Mouse (Mus musculus) heart, postnatal 25 days (tissue): Measurements from ENCODE around the gene Tbxas1. TPM values are rescaled to one million over a fixed set of nuclear protein-coding genes. Genes with fewer than 3 reads are reported as not detected.

Experiments
- DNase-seq: peaks from one replicate; pipeline ENCODE4 v3.0.0; 2022; ENCODE audit warnings: low spot score
- intact Hi-C: fragments of 180-260 bp; cut with DNase I; formaldehyde crosslinking; loops from one replicate; pipeline ENCODE4 v1.15.1; 2025
- total RNA-seq, 2 experiments: library from RNA; stranded (reverse); gene quantifications; 2 replicates each; pipeline ENCODE4 v1.2.3; 2021

The Tbxas1 gene
- total RNA-seq, 2 experiments from 2014 or later, result 1.8 to 2.0 TPM

GRCm38 (mm10) chr6:39019219-39019618 lies 144.0 kb downstream of the Tbxas1 start:
- DNase-seq, result no peak
- intact Hi-C loops, result no loop called here

- intact Hi-C loops, result no loop called here
Observed at GRCm38 (mm10) chr6:39021909-39022308, 146.7 kb downstream of the Tbxas1 start.

GRCm38 (mm10) chr6:39022461-39023181 lies 147.4 kb downstream of the Tbxas1 start:
- no peak for DNase-seq
- intact Hi-C loops, result no loop called here

More at GRCm38 (mm10) chr6:39021909-39022308, 146.7 kb downstream of the Tbxas1 start:
- no peak for DNase-seq

- DNase-seq, result no peak
- intact Hi-C loops, result no loop called here
Observed at GRCm38 (mm10) chr6:39024631-39025030, 149.4 kb downstream of the Tbxas1 start.

- no peak for DNase-seq
Observed at GRCm38 (mm10) chr6:39025038-39025437, 149.8 kb downstream of the Tbxas1 start.

GRCm38 (mm10) chr6:39030714-39031113 lies 155.5 kb downstream of the Tbxas1 start:
- DNase-seq, result no peak
- intact Hi-C loops, result no loop called here

More at GRCm38 (mm10) chr6:39025038-39025437, 149.8 kb downstream of the Tbxas1 start:
- intact Hi-C loops, result no loop called here

- no peak for DNase-seq
- intact Hi-C loops, result no loop called here
Observed at GRCm38 (mm10) chr6:39033676-39034075, 158.5 kb downstream of the Tbxas1 start.

- intact Hi-C loops, result no loop called here
- no peak for DNase-seq
Observed at GRCm38 (mm10) chr6:39035039-39035438, 159.8 kb downstream of the Tbxas1 start.

GRCm38 (mm10) chr6:39036204-39036603 lies 161.0 kb downstream of the Tbxas1 start:
- DNase-seq, result no peak
- intact Hi-C loops, result no loop called here

- intact Hi-C loops, result no loop called here
- no peak for DNase-seq
Observed at GRCm38 (mm10) chr6:39040451-39040850, 165.2 kb downstream of the Tbxas1 start.

GRCm38 (mm10) chr6:39049141-39049540 lies 173.9 kb downstream of the Tbxas1 start:
- intact Hi-C loops, result no loop called here
- no peak for DNase-seq

- intact Hi-C loops, result no loop called here
- no peak for DNase-seq
Observed at GRCm38 (mm10) chr6:39050836-39051235, 175.6 kb downstream of the Tbxas1 start.

GRCm38 (mm10) chr6:39051799-39052556 lies 176.8 kb downstream of the Tbxas1 start:
- no peak for DNase-seq
- intact Hi-C loops, result no loop called here

GRCm38 (mm10) chr6:39052636-39053035 lies 177.4 kb downstream of the Tbxas1 start:
- intact Hi-C loops, result no loop called here
- DNase-seq, result no peak

GRCm38 (mm10) chr6:39054206-39054864 lies 179.1 kb downstream of the Tbxas1 start:
- intact Hi-C loops, result no loop called here
- no peak for DNase-seq

- intact Hi-C loops, result no loop called here
Observed at GRCm38 (mm10) chr6:39054878-39055508, 179.8 kb downstream of the Tbxas1 start.

GRCm38 (mm10) chr6:39055831-39056261 lies 180.6 kb downstream of the Tbxas1 start:
- intact Hi-C loops, result no loop called here
- DNase-seq, result no peak

More at GRCm38 (mm10) chr6:39054878-39055508, 179.8 kb downstream of the Tbxas1 start:
- DNase-seq, result no peak

GRCm38 (mm10) chr6:39057161-39057560 lies 182.0 kb downstream of the Tbxas1 start:
- intact Hi-C loops, result no loop called here
- no peak for DNase-seq

GRCm38 (mm10) chr6:39058389-39058788 lies 183.2 kb downstream of the Tbxas1 start:
- no peak for DNase-seq
- intact Hi-C loops, result no loop called here

GRCm38 (mm10) chr6:39058936-39059335 lies 183.7 kb downstream of the Tbxas1 start:
- DNase-seq, result no peak
- intact Hi-C loops, result no loop called here
